Mouse (Mus musculus): Measurements from ENCODE around the gene Pkhd1. TPM values are rescaled to one million over a fixed set of nuclear protein-coding genes. Genes with fewer than 3 reads are reported as not detected.

Gene Pkhd1
- polyA plus RNA-seq, 2 experiments from 2014 or later = not detected

Other genes starting within 250 kb of the Pkhd1 start
- gene Il17a, start 112.8 kb upstream of the Pkhd1 start, polyA plus RNA-seq (2017; shearing (Covaris generic)) = not detected
- under 1 TPM in 1 of 2 experiments, not detected in 1; 0.35 TPM for gene Il17f, start 172.6 kb upstream of the Pkhd1 start, polyA plus RNA-seq (2017; shearing (Covaris generic))
- 10 to 100 TPM; 46.3 to 81.6 TPM for gene Mcm3, start 202.2 kb upstream of the Pkhd1 start, polyA plus RNA-seq (2017; shearing (Covaris generic))